Mouse (Mus musculus): ENCODE data around the gene Gm21992. TPM values are rescaled to one million over a fixed set of nuclear protein-coding genes. Genes with fewer than 3 reads are reported as not detected.

Gene Gm21992
- 10 to 100 TPM; 17.6 to 23.7 TPM for total RNA-seq (2021)

GRCm38 (mm10) chr19:4811063-4811908 lies at the start of gene Gm21992, which contains the start of gene Rbm14:
Gene Gm21992 (minus strand): TSS chr19:4811612.
Gene Rbm14 (minus strand): TSS chr19:4811634.
- DNase-seq (ENCODE audit: low spot score in 2 of 2) = peak; percentile 98 to 99
- intact Hi-C loops (cut with DNase I) = loop anchor here (1.0 to 2.0 kb wide), 2 partner anchors 28 to 54 kb away; partner anchors contain the start of genes Ccdc87, Ccs and Rbm4b

GRCm38 (mm10) chr19:4859081-4859480 lies 47.7 kb upstream of the Gm21992 start:
- no peak for DNase-seq (ENCODE audit: low spot score in 2 of 2)
- intact Hi-C loops (cut with DNase I) = no loop called here

- no peak for DNase-seq (ENCODE audit: low spot score in 2 of 2)
- intact Hi-C loops (cut with DNase I) = no loop called here
These were observed 44.5 kb upstream of the Gm21992 start for GRCm38 (mm10) chr19:4855951-4856350.

GRCm38 (mm10) chr19:4855470-4855820 lies 44.0 kb upstream of the Gm21992 start:
- intact Hi-C loops (cut with DNase I) = no loop called here

GRCm38 (mm10) chr19:4854552-4855469 lies 43.4 kb upstream of the Gm21992 start, which contains the start of gene Ctsf:
Gene Ctsf (plus strand): TSS chr19:4855130.
- intact Hi-C loops (cut with DNase I) = no loop called here
- peak; percentile 88 to 90 for DNase-seq (ENCODE audit: low spot score in 2 of 2)

More at GRCm38 (mm10) chr19:4855470-4855820, 44.0 kb upstream of the Gm21992 start:
- DNase-seq (ENCODE audit: low spot score in 2 of 2) = no peak

GRCm38 (mm10) chr19:4850281-4850680 lies 38.9 kb upstream of the Gm21992 start:
- no peak for DNase-seq (ENCODE audit: low spot score in 2 of 2)
- intact Hi-C loops (cut with DNase I) = no loop called here

- no peak for DNase-seq (ENCODE audit: low spot score in 2 of 2)
- intact Hi-C loops (cut with DNase I) = loop anchor here (5.0 kb wide), 1 partner anchor 92 kb away; the partner anchor contains the start of gene Rbm4b
These were observed 38.4 kb upstream of the Gm21992 start for GRCm38 (mm10) chr19:4849800-4850199.

- no peak for DNase-seq (ENCODE audit: low spot score in 2 of 2)
- intact Hi-C loops (cut with DNase I) = loop anchor here (5.0 kb wide), 1 partner anchor 90 kb away; the partner anchor contains the start of gene Rbm4b
These were observed 36.1 kb upstream of the Gm21992 start for GRCm38 (mm10) chr19:4847490-4847889.

GRCm38 (mm10) chr19:4845846-4846245 lies 34.4 kb upstream of the Gm21992 start:
- no peak for DNase-seq (ENCODE audit: low spot score in 2 of 2)
- intact Hi-C loops (cut with DNase I) = loop anchor here (5.0 kb wide), 1 partner anchor 89 kb away; the partner anchor contains the start of gene Rbm4b

- intact Hi-C loops (cut with DNase I) = no loop called here
- DNase-seq (ENCODE audit: low spot score in 2 of 2) = no peak
These were observed 31.2 kb upstream of the Gm21992 start for GRCm38 (mm10) chr19:4842611-4843010.

- intact Hi-C loops (cut with DNase I) = no loop called here
- no peak for DNase-seq (ENCODE audit: low spot score in 2 of 2)
These were observed 29.4 kb upstream of the Gm21992 start for GRCm38 (mm10) chr19:4840848-4841247.

GRCm38 (mm10) chr19:4839149-4839548 lies 27.7 kb upstream of the Gm21992 start, which contains the start of the genes Ccs and Ccdc87:
Gene Ccs (minus strand): TSS chr19:4839332.
Gene Ccdc87 (plus strand): TSS chr19:4839366.
- peak; percentile 96 for DNase-seq (ENCODE audit: low spot score in 2 of 2)
- intact Hi-C loops (cut with DNase I) = loop anchor here (1.0 kb wide), 1 partner anchor 28 kb away; the partner anchor contains the start of genes Gm21992 and Rbm14

- DNase-seq (ENCODE audit: low spot score in 2 of 2) = no peak
- intact Hi-C loops (cut with DNase I) = loop anchor here (1.0 kb wide), 1 partner anchor 27 kb away; the partner anchor contains the start of genes Gm21992 and Rbm14
These were observed 27.2 kb upstream of the Gm21992 start for GRCm38 (mm10) chr19:4838526-4839140.

- no peak for DNase-seq (ENCODE audit: low spot score in 2 of 2)
- intact Hi-C loops (cut with DNase I) = no loop called here
These were observed 25.6 kb upstream of the Gm21992 start for GRCm38 (mm10) chr19:4837049-4837448.

- intact Hi-C loops (cut with DNase I) = no loop called here
- DNase-seq (ENCODE audit: low spot score in 2 of 2) = no peak
These were observed 24.7 kb upstream of the Gm21992 start for GRCm38 (mm10) chr19:4836096-4836495.

- no peak for DNase-seq (ENCODE audit: low spot score in 2 of 2)
- intact Hi-C loops (cut with DNase I) = no loop called here
These were observed 22.6 kb upstream of the Gm21992 start for GRCm38 (mm10) chr19:4833977-4834376.

GRCm38 (mm10) chr19:4829156-4829555 lies 17.7 kb upstream of the Gm21992 start:
- DNase-seq (ENCODE audit: low spot score in 2 of 2) = no peak
- intact Hi-C loops (cut with DNase I) = no loop called here

- no peak for DNase-seq (ENCODE audit: low spot score in 2 of 2)
- intact Hi-C loops (cut with DNase I) = no loop called here
These were observed 17.2 kb upstream of the Gm21992 start for GRCm38 (mm10) chr19:4828444-4829114.
